Mouse (Mus musculus) T-helper 2 cell (primary cell): Measurements from ENCODE around the gene Rbm8a.

Experiments
- in situ Hi-C: fragments of 300-600 bp; cut with MboI, MseI; formaldehyde crosslinking; loops from one replicate; pipeline ENCODE4 v1.15.1; 2025; ENCODE audit warnings: high pct_unique_total_duplicates

The Rbm8a gene

DNA sequence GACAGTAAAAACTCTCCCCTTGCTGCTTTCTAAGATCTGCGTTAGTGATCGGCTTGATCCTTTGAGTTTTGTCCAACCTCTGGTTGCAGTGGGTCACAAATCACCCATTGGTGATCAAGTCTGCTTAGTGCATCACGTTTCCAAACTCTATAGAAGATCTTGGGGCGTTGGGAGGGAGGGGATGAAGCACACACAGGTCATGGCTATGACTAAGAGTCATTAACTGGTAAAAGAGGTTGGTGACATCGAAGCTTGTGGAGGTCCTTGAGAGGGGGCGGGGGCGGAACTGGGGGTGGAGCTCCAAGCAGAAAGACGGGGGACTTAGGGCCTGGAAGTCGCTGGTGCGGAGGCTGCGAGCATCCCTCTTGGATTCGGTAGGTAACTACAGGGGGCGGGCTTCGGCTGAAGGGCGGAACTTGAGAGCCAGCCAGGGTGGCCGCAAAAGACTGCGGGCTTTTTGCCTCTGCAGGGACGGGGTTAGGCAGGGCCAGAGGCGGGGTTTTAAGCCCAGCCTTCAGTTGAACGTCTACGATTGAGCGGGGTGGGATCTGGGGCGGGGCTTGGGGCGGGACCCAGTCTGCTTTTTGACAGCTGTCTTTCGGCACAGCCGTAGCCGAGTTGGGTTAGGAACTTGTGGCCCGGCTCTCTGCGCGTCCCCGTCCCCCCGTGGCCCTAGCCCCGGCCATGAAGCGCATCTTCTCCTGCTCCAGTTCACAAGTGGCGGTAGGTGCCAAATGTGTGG, 40.2 kb downstream of the Rbm8a start, which contains the start of gene Ankrd35:
Gene Ankrd35 (plus strand): TSS at position 405 of the 742 bp plus-strand sequence.
- in situ Hi-C loops = no loop called here

DNA sequence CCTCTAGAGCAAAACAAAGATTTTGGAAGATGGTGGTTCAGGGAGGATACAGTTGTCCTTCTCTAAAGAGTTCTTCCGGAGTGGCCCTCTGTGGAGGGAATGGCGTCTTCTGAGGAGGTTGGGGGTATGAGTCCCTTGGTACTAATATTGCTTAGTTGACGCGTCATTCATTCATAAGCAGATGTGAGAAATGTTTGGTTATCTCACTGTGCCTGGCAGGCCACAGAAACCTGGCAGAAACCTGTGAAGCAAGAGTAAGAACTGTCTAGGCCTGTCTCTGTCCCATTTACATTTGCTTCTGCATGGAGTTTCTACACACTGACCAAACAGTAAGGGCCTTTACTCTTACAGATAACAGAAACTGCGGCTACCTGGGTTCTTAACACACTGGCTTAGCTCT, 41.8 kb downstream of the Rbm8a start:
- in situ Hi-C loops = no loop called here

DNA sequence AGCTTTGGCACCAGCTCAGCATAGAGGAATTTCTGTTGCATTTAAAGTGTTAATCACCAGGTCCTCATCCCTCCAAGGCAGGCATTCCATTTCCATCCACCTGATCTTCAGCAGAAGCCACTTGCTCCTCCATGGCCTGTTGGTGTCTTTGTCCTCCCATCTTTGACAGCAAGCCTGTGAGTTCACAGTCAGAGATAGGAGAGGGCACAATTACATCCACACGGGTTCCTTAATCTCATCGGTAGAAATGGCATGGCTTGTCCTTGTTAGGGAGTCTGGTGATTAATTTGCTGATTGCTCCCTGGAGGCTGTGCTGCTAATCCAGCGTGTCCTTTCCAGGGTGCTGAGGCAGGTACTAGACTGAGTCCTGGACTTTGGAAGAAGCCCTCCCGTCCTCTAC, 43.8 kb downstream of the Rbm8a start:
- in situ Hi-C loops = no loop called here

DNA sequence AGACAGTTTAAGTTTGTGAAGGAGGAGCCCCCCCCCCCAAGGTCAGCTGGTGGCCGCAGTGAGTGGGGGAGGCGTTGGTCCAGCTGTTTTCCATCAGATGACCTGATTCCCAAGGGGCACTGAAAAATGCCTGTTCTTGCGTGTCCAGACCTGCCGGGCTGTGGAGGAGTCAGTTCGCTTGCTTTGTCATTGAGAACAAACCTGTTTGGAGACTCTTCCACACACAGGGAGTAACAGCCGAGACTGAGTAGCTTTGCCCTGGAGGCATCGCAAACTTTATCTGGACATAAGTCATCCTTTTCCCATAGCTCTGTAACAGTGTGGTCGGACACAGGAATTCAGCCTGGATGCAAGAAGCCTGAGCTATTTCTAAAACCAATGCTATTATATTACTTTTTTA, 44.7 kb downstream of the Rbm8a start:
- in situ Hi-C loops = no loop called here

DNA sequence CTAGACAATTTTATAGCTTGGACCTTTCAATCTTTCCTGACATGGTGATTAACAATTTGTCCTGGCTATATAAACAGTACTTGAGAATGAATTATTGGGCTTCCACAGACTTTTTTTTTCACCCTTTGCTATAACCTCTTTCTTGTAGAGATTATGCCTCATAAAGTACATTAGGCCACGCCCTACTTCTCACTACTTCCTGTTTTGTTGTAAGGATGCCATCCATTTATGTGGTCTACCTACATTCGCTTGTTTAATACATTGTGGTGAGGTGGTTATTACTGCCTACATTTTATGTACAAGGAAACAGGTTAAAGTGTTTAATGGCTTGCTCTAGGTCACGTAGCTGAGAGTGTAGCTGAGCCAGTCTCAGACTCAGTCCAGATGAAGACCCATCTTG, 45.4 kb downstream of the Rbm8a start:
- in situ Hi-C loops = no loop called here

DNA sequence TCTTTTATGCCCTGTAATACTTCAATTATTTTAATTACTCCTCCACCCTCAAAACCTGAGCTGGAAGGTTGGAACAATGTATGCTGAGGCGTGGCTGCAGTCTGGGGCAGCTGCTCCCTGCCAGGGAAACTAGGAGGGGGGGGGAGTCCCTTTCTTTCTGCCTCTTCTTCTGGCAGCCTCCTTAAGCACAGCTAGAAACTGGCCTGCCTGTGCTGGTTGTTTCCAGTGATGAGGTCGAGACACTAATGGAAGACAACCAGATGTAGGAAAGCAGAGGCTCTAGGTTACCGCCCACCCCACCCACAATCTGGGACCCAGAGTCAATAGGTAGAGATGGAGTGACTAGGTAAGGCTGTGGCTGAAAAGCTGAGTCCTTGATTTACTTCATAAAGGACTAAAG, 46.0 kb downstream of the Rbm8a start:
- in situ Hi-C loops = no loop called here

DNA sequence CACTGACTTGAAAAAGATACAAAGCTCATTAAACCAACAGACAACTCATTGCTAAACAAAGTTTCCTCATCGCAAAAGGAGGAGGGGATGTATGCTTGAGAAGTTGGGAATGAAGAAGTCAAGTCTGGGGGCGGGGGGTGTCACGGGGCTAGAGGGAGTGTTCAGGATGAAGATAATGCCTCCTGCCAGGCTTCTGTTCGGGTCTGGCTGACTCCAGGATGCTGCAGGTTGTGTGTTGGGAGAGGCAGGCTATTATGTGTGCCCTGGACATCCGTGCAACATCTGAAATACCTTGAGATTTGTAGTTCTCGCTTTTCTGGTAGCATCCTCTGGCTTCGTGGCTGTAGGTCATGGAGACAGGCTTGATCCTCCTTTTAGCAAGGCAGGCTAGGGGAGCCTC, 48.7 kb downstream of the Rbm8a start:
- in situ Hi-C loops = no loop called here

DNA sequence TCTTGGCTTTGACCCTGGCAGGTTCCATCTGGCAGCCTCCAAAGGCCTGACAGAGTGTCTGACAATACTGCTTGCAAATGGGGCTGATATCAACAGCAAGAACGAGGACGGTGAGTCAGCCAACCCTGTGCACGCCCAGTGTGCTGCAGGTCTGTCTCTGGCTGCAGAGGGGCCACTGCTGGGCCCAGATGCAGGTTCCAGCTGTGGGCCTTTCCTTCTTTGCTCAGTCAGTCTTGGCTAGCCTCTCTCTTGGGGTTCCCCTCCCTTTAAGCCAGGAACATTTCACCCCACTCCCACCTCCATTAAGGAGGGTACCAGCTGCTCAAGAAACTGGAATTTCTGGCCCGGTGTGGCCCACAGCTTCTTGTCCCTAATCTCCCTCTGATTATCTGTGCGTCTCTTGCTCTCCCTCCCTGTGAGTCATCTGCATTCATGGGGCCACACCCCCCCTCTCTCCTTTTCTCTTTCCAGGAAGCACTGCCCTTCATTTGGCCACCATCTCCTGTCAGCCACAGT, 49.5 kb downstream of the Rbm8a start:
- in situ Hi-C loops = no loop called here

DNA sequence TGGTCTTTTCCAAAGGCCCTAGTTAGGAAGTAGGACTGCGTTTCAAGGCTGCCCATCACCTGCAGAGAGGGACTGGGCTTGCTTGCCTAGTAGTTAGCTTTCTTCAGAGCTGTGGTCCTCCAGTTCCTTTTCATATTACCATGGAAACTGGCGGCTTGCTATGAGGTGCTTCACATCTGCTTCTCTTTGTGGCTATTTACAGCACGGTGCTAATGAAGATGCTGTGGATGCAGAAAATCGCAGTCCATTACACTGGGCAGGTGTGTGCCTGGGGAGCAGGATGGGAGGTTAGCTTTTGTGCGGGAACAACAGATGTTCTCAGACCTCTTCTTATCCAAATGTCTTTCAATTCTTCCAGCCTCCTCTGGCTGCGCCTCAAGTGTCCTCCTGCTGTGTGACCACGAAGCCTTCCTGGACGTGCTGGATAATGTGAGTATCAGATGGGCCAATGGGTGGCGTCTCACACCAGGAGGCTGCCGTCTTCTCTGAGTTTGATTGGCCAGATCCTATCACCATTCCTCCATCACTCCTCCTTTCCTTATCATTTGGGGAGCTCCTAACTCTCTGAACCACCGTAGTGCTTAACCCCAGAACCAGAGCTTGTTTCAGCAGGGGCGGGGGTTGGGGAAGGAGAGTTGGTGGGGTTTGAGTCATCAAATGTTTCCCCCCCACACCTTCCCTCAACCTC, 50.7 kb downstream of the Rbm8a start:
- in situ Hi-C loops = no loop called here
